Mouse (Mus musculus) spleen, adult 2 months (tissue): ENCODE measurements at regions not wholly inside any gene's neighbourhood (a gene's known extent, or its start where the extent isn't known, plus 50 kb on each side); places are given as distances from the start of the nearest gene placed in this dataset.

ENCODE experiments used
- CTCF ChIP-seq: fragments of 200-500 bp; IDR thresholded peaks from 2 replicates; pipeline ENCODE4 v1.5.1; 2011; ENCODE audit warnings: mild to moderate bottlenecking, inconsistent platforms; ENCODE audit not compliant: insufficient read depth, insufficient read length, insufficient replicate concordance; ENCODE audit errors: extremely low read depth
- POLR2A ChIP-seq: fragments of 200-500 bp; IDR thresholded peaks from 2 replicates; pipeline ENCODE4 v1.6.1; 2011; ENCODE audit warnings: low read depth, low read length, inconsistent platforms

- no peak for TF ChIP-seq CTCF
- TF ChIP-seq POLR2A: no peak
These were observed 92.4 kb upstream of the Lrig1 start for GRCm38 (mm10) chr6:94792312-94792711.
